Mouse (Mus musculus) heart, embryonic 13.5 days (tissue): Measurements from ENCODE around the gene Tgif2lx2. TPM values are rescaled to one million over a fixed set of nuclear protein-coding genes. Genes with fewer than 3 reads are reported as not detected.
"Not testable (repeated sequence)": the region's sequence is repeated elsewhere in the genome, so short reads cannot be mapped to it uniquely, and the experiment has no call there.

Experiments
- ATAC-seq: fragments of 200-750 bp; cut with Nextera tagmentation; 2 replicates; pipeline ENCODE4 v1.8.0; 2017; ENCODE audit warnings: moderate TSS enrichment; ENCODE audit not compliant: insufficient number of reproducible peaks, low FRiP score, low TSS enrichment; ENCODE audit errors: extremely low read depth
- H3K27ac ChIP-seq: fragments of 300-500 bp; sonication (generic); replicated peaks from 2 replicates; pipeline ENCODE4 v1.5.1; 2015; ENCODE audit warnings: moderate library complexity, mild to moderate bottlenecking, inconsistent platforms
- H3K27me3 ChIP-seq: fragments of 300-500 bp; sonication (generic); replicated peaks from 2 replicates; pipeline ENCODE4 v1.6.1; 2015; ENCODE audit warnings: mild to moderate bottlenecking, inconsistent platforms
- H3K36me3 ChIP-seq: fragments of 300-500 bp; sonication (generic); 2 replicates; pipeline ENCODE4 v1.6.1; 2015; ENCODE audit warnings: mild to moderate bottlenecking, inconsistent platforms
- H3K4me1 ChIP-seq: fragments of 300-500 bp; sonication (generic); 2 replicates; pipeline ENCODE4 v1.6.1; 2015; ENCODE audit warnings: inconsistent platforms
- H3K4me2 ChIP-seq: fragments of 300-500 bp; sonication (generic); 2 replicates; pipeline ENCODE4 v1.6.1; 2015; ENCODE audit warnings: inconsistent platforms, mild to moderate bottlenecking, moderate library complexity
- H3K4me3 ChIP-seq: fragments of 300-500 bp; sonication (generic); 2 replicates; pipeline ENCODE4 v1.5.1; 2015; ENCODE audit warnings: moderate library complexity, mild to moderate bottlenecking, inconsistent platforms
- H3K9ac ChIP-seq: fragments of 300-500 bp; sonication (generic); 2 replicates; pipeline ENCODE4 v1.6.1; 2015; ENCODE audit warnings: inconsistent platforms, mild to moderate bottlenecking, moderate library complexity
- H3K9me3 ChIP-seq: fragments of 300-500 bp; sonication (generic); 2 replicates; pipeline ENCODE4 v1.6.1; 2016; ENCODE audit warnings: inconsistent platforms
- WGBS: fragments of 180-500 bp; shearing (Covaris S2); methylation state at CpG from one replicate; pipeline ENCODE4 v1.1.7; 2015; ENCODE audit warnings: mixed read lengths; 5-methylcytosine and 5-hydroxymethylcytosine counted together
- polyA plus RNA-seq: library from polyadenylated mRNA; unstranded; fragments of >200 nt; fragmentation: Nextera tagmentation; extraction: Ambion mirVana; gene quantifications from 2 replicates; pipeline ENCODE4 v1.2.1, GENCODE M21; 2015

The Tgif2lx2 gene
- polyA plus RNA-seq: not detected in 2 replicates

GRCm38 (mm10) chrX:118426927-118427326 lies at the start of gene Tgif2lx2:
Gene Tgif2lx2 (plus strand): TSS chrX:118427227.
- not testable (repeated sequence) for H3K4me1 ChIP-seq, H3K4me2 ChIP-seq, H3K9ac ChIP-seq, H3K27me3 ChIP-seq, H3K9me3 ChIP-seq, H3K27ac ChIP-seq, H3K4me3 ChIP-seq, H3K36me3 ChIP-seq, ATAC-seq
- no CpG with 5 or more reads among the region's 5 CpGs for WGBS

Other genes starting within 250 kb of the Tgif2lx2 start
- not detected in 2 replicates for gene Tgif2lx1, start 53.5 kb downstream of the Tgif2lx2 start, polyA plus RNA-seq